Mouse (Mus musculus) stomach, postnatal 0 days (tissue): ENCODE results near the gene Ada.
A peak's percentile ranks its signal among the peaks of the same experiment; 100 is the strongest.

Experiments used
- CTCF ChIP-seq: IDR thresholded peaks from 2 replicates; pipeline ENCODE4 v1.5.1; 2016; ENCODE audit warnings: antibody characterized with exemption, low read depth, mild to moderate bottlenecking, moderate library complexity
- EP300 ChIP-seq: optimal IDR thresholded peaks from 2 replicates; pipeline ENCODE3; 2016; ENCODE audit warnings: antibody characterized with exemption

DNA sequence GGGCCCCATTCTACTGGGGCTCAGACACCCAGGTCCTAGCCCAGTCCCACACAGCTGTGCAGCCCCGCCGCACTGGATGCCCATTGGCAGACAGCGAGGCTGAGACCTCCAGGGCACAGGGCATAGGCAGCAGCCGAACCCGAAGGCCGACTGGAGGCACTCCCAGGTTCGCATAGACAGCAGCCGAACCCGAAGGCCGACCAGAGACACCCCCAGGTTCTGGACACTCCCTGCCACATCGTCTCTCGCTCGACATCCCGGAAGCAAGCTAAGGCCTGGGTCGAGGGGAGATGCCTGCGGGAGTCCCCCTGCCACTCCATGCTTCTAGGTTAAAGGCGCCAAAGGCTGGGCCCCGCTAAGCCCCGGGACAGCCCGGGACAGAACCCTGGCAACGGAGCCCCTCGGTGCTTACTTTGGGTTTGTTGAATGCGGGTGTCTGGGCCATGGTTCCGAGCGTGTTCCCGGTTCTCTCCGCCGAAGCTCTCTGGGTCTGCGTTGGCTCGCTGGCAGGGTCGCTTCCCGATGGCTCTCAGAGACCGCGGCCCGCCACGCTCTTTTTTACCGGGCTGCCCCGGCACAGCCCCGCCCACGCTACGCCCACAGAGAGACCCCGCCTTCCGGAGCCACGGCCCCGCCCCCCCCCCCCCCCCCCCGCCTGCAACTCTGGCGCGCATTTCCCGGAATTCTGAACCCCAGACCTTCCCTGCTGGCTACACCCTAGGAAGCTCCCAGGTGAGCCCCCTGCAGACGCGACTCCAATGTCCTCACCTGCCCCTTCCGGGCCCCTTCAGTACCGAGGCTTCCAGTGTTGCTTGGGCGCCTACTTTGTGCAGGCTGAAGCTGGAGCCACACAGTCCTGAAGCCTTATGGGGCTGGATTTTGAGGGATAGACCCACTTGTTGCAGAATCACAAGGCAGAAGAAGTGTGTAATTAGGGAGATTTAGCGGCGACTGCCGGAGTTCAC lies at the start of gene Ada:
- peak; percentile 26; the same call in 1 of the 2 replicates for TF ChIP-seq CTCF
- no peak for TF ChIP-seq EP300
